Mouse (Mus musculus): ENCODE results near the gene Rhbg. TPM values are rescaled to one million over a fixed set of nuclear protein-coding genes. Genes with fewer than 3 reads are reported as not detected.
A peak's percentile ranks its signal among the peaks of the same experiment; 100 is the strongest.

Gene Rhbg
- total and polyA plus RNA-seq, 2 experiments from 2014 or later, result 0.19 to 0.21 TPM

GRCm38 (mm10) chr3:88209306-88209705, 45.2 kb downstream of the Rhbg start:
- 4% methylated on average over 6 of the region's 6 CpGs for WGBS
- Histone ChIP-seq H3K4me1 (ENCODE audit: insufficient read depth) (peaks cover 40% of the 10 kb centered on the region), H3K4me2 (ENCODE audit: low read depth) (peak overlapping the region; percentile 97), H3K9me3 (ENCODE audit: low read length) (no peaks in the 10 kb centered on the region), H3K27ac (ENCODE audit: low read depth, low read length) (peak overlapping the region; percentile 99), H3K36me3 (ENCODE audit: insufficient read depth) (peaks cover 13% of the 10 kb centered on the region; the same call in 1 of the 2 replicates), H3K9ac (peak overlapping the region; percentile 96), H3K27me3 (ENCODE audit: insufficient read depth, low read length) (no peaks in the 10 kb centered on the region), H3K4me3 (ENCODE audit: low read depth, low read length) (peak overlapping the region; percentile 78)
- no peak for TF ChIP-seq CTCF (IDR thresholded peaks at IDR 0.05; ENCODE audit: low read depth)
- ATAC-seq (no peak), DNase-seq (peak; percentile 40)

DNA sequence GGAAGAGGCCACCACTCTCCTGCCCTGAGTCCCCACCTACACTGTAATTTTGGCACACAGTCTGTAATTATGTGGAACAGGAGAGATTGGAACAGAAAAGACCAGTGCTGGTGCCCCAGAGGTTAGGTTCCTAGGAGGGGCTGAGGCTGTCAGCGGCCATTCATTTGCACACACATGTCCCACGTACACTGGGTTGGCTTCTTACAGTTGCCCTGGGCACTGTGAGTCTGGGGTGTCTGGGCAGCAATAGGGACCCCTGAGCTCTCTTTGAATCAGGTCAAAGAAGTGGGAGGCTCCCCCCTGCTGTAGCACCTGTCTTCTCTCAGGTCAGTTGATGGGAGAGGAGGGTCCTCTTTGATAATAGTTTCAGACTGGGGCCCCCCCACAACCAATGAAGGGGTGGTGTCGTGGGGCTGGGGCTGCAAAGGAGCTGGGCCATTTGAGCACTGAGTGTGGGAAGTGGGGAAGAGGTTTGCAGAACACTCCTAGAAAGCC, 46.2 kb downstream of the Rhbg start:
- Histone ChIP-seq H3K4me2 (ENCODE audit: low read depth) (peak overlapping the region; percentile 97), H3K27ac (ENCODE audit: low read depth, low read length) (peak overlapping the region; percentile 99), H3K9me3 (ENCODE audit: low read length) (no peaks in the 10 kb centered on the region), H3K27me3 (ENCODE audit: insufficient read depth, low read length) (no peaks in the 10 kb centered on the region), H3K36me3 (ENCODE audit: insufficient read depth) (peaks cover 13% of the 10 kb centered on the region; the same call in 1 of the 2 replicates), H3K4me1 (ENCODE audit: insufficient read depth) (peaks cover 44% of the 10 kb centered on the region), H3K4me3 (ENCODE audit: low read depth, low read length) (peak overlapping the region; percentile 78), H3K9ac (peak overlapping the region; percentile 96)
- WGBS, result 9% methylated on average over 3 of the region's 3 CpGs
- no peak for ATAC-seq
- no peak for TF ChIP-seq CTCF (IDR thresholded peaks at IDR 0.05; ENCODE audit: low read depth)
- DNase-seq, result peak; percentile 55

- peak; percentile 5 for ATAC-seq
- WGBS, result 3% methylated on average over 15 of the region's 15 CpGs
- peaks cover 46% of the 10 kb centered on the region for H3K4me1 ChIP-seq (ENCODE audit: insufficient read depth)
Measured at GRCm38 (mm10) chr3:88207451-88208100, 46.9 kb downstream of the Rhbg start.

GRCm38 (mm10) chr3:88206901-88207371, 47.6 kb downstream of the Rhbg start:
- H3K4me3 ChIP-seq (ENCODE audit: low read depth, low read length), result peak overlapping the region; percentile 78
- H3K4me1 ChIP-seq (ENCODE audit: insufficient read depth), result peaks cover 50% of the 10 kb centered on the region
- H3K27me3 ChIP-seq (ENCODE audit: insufficient read depth, low read length), result no peaks in the 10 kb centered on the region
- H3K4me2 ChIP-seq (ENCODE audit: low read depth), result peak overlapping the region; percentile 97
- DNase-seq (peak; percentile 90), ATAC-seq (peak; percentile 46)
- no peaks in the 10 kb centered on the region for H3K9me3 ChIP-seq (ENCODE audit: low read length)
- H3K36me3 ChIP-seq (ENCODE audit: insufficient read depth), result peaks cover 13% of the 10 kb centered on the region; the same call in 1 of the 2 replicates
- no peak for TF ChIP-seq CTCF (IDR thresholded peaks at IDR 0.05; ENCODE audit: low read depth)
- peak overlapping the region; percentile 99 for H3K27ac ChIP-seq (ENCODE audit: low read depth, low read length)
- WGBS, result 0% methylated on average over 14 of the region's 14 CpGs
- peak overlapping the region; percentile 96 for H3K9ac ChIP-seq

More at GRCm38 (mm10) chr3:88207451-88208100, 46.9 kb downstream of the Rhbg start:
- H3K36me3 ChIP-seq (ENCODE audit: insufficient read depth), result peaks cover 13% of the 10 kb centered on the region; the same call in 1 of the 2 replicates
- H3K9ac ChIP-seq, result peak overlapping the region; percentile 96
- TF ChIP-seq CTCF (IDR thresholded peaks at IDR 0.05; ENCODE audit: low read depth), result no peak
- no peaks in the 10 kb centered on the region for H3K27me3 ChIP-seq (ENCODE audit: insufficient read depth, low read length)
- no peak for DNase-seq
- H3K4me3 ChIP-seq (ENCODE audit: low read depth, low read length), result peak overlapping the region; percentile 78
- H3K4me2 ChIP-seq (ENCODE audit: low read depth), result peak overlapping the region; percentile 97
- peak overlapping the region; percentile 99 for H3K27ac ChIP-seq (ENCODE audit: low read depth, low read length)
- no peaks in the 10 kb centered on the region for H3K9me3 ChIP-seq (ENCODE audit: low read length)

GRCm38 (mm10) chr3:88206500-88206899, 48.0 kb downstream of the Rhbg start:
- Histone ChIP-seq H3K4me1 (ENCODE audit: insufficient read depth) (peaks cover 50% of the 10 kb centered on the region), H3K4me3 (ENCODE audit: low read depth, low read length) (peak overlapping the region; percentile 78), H3K27me3 (ENCODE audit: insufficient read depth, low read length) (no peaks in the 10 kb centered on the region), H3K36me3 (ENCODE audit: insufficient read depth) (peaks cover 9% of the 10 kb centered on the region; the same call in 1 of the 2 replicates), H3K4me2 (ENCODE audit: low read depth) (peak overlapping the region; percentile 97), H3K9me3 (ENCODE audit: low read length) (no peaks in the 10 kb centered on the region), H3K27ac (ENCODE audit: low read depth, low read length) (peak overlapping the region; percentile 99), H3K9ac (peak overlapping the region; percentile 96)
- ATAC-seq (peak; percentile 10), DNase-seq (peak; percentile 71)
- TF ChIP-seq CTCF (IDR thresholded peaks at IDR 0.05; ENCODE audit: low read depth), result 0 out of 2 replicates have a peak, but pooled peaks have one; percentile 16
- WGBS, result 2% methylated on average over 3 of the region's 3 CpGs

DNA sequence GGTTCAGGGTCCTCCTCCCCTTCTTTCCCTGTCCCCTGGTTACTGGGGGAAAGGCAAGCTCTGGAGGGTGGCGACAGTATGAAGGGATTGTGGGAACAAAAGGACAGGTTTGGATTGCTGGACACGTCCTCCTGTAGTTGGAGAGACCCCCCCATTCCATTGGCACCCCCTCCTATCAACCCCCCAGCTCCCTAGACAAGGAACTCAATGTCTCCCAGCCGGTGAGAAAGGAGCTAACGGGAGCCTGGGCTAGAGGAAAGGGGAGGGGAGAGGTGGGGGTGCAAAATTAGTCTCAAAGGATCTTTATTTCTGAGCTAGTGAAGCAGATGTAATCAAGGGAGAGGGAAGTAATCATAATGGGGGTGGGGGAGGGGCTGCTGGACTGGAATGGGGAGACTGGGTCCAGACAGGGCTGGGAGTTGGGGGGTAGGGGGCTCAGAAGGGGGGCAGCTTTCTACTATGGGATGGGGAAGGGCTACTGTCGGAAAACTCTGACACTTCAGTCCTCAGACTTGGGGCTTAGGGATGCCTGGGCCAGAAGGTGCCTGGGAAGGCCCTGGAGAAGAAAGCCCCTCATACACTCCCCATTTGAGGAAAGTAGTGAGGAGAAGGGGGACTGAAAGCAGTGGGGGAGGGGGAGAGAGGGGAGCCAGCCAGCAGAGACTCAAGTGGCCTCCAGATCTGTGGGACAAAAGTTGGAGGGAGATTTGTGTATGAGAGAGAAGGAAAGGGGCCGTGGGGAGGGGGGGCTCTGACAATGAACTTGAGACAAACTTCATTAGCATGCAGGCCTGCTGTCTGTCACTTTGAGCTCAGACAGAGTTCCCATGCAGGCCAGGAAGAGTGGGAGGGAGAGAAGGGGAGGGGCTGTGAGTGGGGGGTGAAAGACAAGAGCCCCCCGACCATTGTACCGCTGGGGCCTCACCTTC, 48.7 kb downstream of the Rhbg start:
- ATAC-seq (peak; percentile 66), DNase-seq (peak; percentile 82)
- peak overlapping the region; percentile 97 for H3K4me2 ChIP-seq (ENCODE audit: low read depth)
- H3K4me3 ChIP-seq (ENCODE audit: low read depth, low read length), result peak overlapping the region; percentile 78
- WGBS, result 5% methylated on average over 8 of the region's 8 CpGs
- TF ChIP-seq CTCF (IDR thresholded peaks at IDR 0.05; ENCODE audit: low read depth), result no peak
- no peaks in the 10 kb centered on the region for H3K9me3 ChIP-seq (ENCODE audit: low read length)
- peak overlapping the region; percentile 99 for H3K27ac ChIP-seq (ENCODE audit: low read depth, low read length)
- H3K4me1 ChIP-seq (ENCODE audit: insufficient read depth), result peaks cover 50% of the 10 kb centered on the region
- H3K36me3 ChIP-seq (ENCODE audit: insufficient read depth), result peaks cover 6% of the 10 kb centered on the region; the same call in 1 of the 2 replicates
- H3K27me3 ChIP-seq (ENCODE audit: insufficient read depth, low read length), result no peaks in the 10 kb centered on the region
- H3K9ac ChIP-seq, result peak overlapping the region; percentile 96
